18 mouse cellular contexts compared by ENCODE assay signal in genomic region chr1:57940691-57941090, GRCm38 (mm10). TPM values are rescaled to one million over a fixed set of nuclear protein-coding genes. Genes with fewer than 3 reads are reported as not detected.
DNase-seq lines count a peak whose midpoint lies in the region; ATAC-seq lines count a peak whose summit lies in the region.
"Had no signal": no experiment of that assay in that cellular context is flagged by ENCODE, and none has a peak within 500 bp of the region (broad histone marks: within the 10 kb centered on the region; RNA-seq: fewer than 3 reads in every experiment).

No protein-coding gene starts in this region.

- H3K9me3 ChIP-seq in midbrain, embryonic 13.5 days = no peaks in the 10 kb centered on the region
- no peaks in the 10 kb centered on the region for H3K9me3 ChIP-seq in midbrain, embryonic 11.5 days (ENCODE audit: control insufficient read depth, low read length)
- H3K9me3 ChIP-seq in hindbrain, embryonic 15.5 days = no peaks in the 10 kb centered on the region
- H3K9me3 ChIP-seq in liver, embryonic 12.5 days (replicated peaks) = no peaks in the 10 kb centered on the region
- H3K9me3 ChIP-seq: heart, embryonic 13.5 days; lung, embryonic 15.5 days had no signal

- H3K36me3 ChIP-seq in midbrain, embryonic 13.5 days = peaks cover 28% of the 10 kb centered on the region
- no peaks in the 10 kb centered on the region for H3K36me3 ChIP-seq in midbrain, embryonic 11.5 days (ENCODE audit: control insufficient read depth, insufficient read depth, low read length)
- peaks cover 9% of the 10 kb centered on the region for H3K36me3 ChIP-seq in hindbrain, embryonic 15.5 days
- no peaks in the 10 kb centered on the region for H3K36me3 ChIP-seq in liver, embryonic 12.5 days

- 0 out of 2 replicates have a peak, but pooled peaks have one; percentile 64 for ATAC-seq in frontal cortex, adult (ENCODE audit: low TSS enrichment)
- no peak for ATAC-seq in midbrain, embryonic 13.5 days
- no peak for ATAC-seq in midbrain, embryonic 11.5 days (ENCODE audit: low FRiP score)
- peak; percentile 46 for ATAC-seq in hindbrain, embryonic 15.5 days (ENCODE audit: low FRiP score, low read depth)
- ATAC-seq in liver, embryonic 12.5 days = no peak
- ATAC-seq: inflammation-experienced regulatory T-cells, adult 6 months had no signal

- 63% methylated on average over 10 of the region's 10 CpGs for WGBS in midbrain, embryonic 13.5 days
- 67% methylated on average over 10 of the region's 10 CpGs for WGBS in midbrain, embryonic 11.5 days
- 42% methylated on average over 10 of the region's 10 CpGs for WGBS in hindbrain, embryonic 15.5 days
- 66% methylated on average over 10 of the region's 10 CpGs for WGBS in liver, embryonic 12.5 days (ENCODE audit: insufficient replicate concordance)

- no peaks in the 10 kb centered on the region for H3K27me3 ChIP-seq in midbrain, embryonic 13.5 days
- no peaks in the 10 kb centered on the region for H3K27me3 ChIP-seq in midbrain, embryonic 11.5 days (ENCODE audit: control insufficient read depth, insufficient read depth, low read length)
- H3K27me3 ChIP-seq in hindbrain, embryonic 15.5 days = no peaks in the 10 kb centered on the region
- no peaks in the 10 kb centered on the region for H3K27me3 ChIP-seq in liver, embryonic 12.5 days (replicated peaks)
- H3K27me3 ChIP-seq: heart, embryonic 13.5 days; lung, embryonic 15.5 days had no signal

- H3K9ac ChIP-seq in midbrain, embryonic 13.5 days (replicated peaks) = 0 out of 2 replicates have a peak overlapping the region, but pooled peaks have one; percentile 6
- no peak overlapping the region for H3K9ac ChIP-seq in midbrain, embryonic 11.5 days (ENCODE audit: low read length)
- H3K9ac ChIP-seq in hindbrain, embryonic 15.5 days = no peak overlapping the region
- no peak overlapping the region for H3K9ac ChIP-seq in liver, embryonic 12.5 days
- H3K9ac ChIP-seq: heart, embryonic 13.5 days; lung, embryonic 15.5 days had no signal

- H3K4me1 ChIP-seq in midbrain, embryonic 13.5 days (replicated peaks) = peaks cover 28% of the 10 kb centered on the region
- H3K4me1 ChIP-seq in midbrain, embryonic 11.5 days (ENCODE audit: control insufficient read depth, insufficient read depth, low read length) = peaks cover 8% of the 10 kb centered on the region
- 0 out of 2 replicates have a peak, but pooled peaks cover 5% of the 10 kb centered on the region for H3K4me1 ChIP-seq in hindbrain, embryonic 15.5 days (replicated peaks)
- H3K4me1 ChIP-seq in liver, embryonic 12.5 days = no peaks in the 10 kb centered on the region
- H3K4me1 ChIP-seq: heart, embryonic 13.5 days; lung, embryonic 15.5 days had no signal

- no peak overlapping the region for H3K4me3 ChIP-seq in midbrain, embryonic 13.5 days (replicated peaks)
- no peak overlapping the region for H3K4me3 ChIP-seq in midbrain, embryonic 11.5 days (ENCODE audit: low read depth, low read length)
- H3K4me3 ChIP-seq in hindbrain, embryonic 15.5 days = no peak overlapping the region
- no peak overlapping the region for H3K4me3 ChIP-seq in liver, embryonic 12.5 days
- H3K4me3 ChIP-seq: heart, embryonic 13.5 days; lung, embryonic 15.5 days had no signal

- H3K4me2 ChIP-seq in midbrain, embryonic 13.5 days (replicated peaks) = no peak overlapping the region
- no peak overlapping the region for H3K4me2 ChIP-seq in midbrain, embryonic 11.5 days
- no peak overlapping the region for H3K4me2 ChIP-seq in hindbrain, embryonic 15.5 days
- H3K4me2 ChIP-seq in liver, embryonic 12.5 days = no peak overlapping the region
- H3K4me2 ChIP-seq: heart, embryonic 13.5 days; lung, embryonic 15.5 days had no signal

- H3K27ac ChIP-seq in midbrain, embryonic 13.5 days = no peak overlapping the region
- H3K27ac ChIP-seq in midbrain, embryonic 11.5 days (ENCODE audit: low read depth, low read length) = no peak overlapping the region
- H3K27ac ChIP-seq in hindbrain, embryonic 15.5 days (replicated peaks) = no peak overlapping the region
- no peak overlapping the region for H3K27ac ChIP-seq in liver, embryonic 12.5 days
- H3K27ac ChIP-seq: heart, embryonic 13.5 days; lung, embryonic 15.5 days; stomach, postnatal 0 days had no signal

- DNase-seq in frontal cortex, postnatal 14 days (ENCODE audit: low spot score in 2 of 2) = no peak
- DNase-seq in midbrain, embryonic 11.5 days (ENCODE audit: low spot score, missing footprints) = no peak
- peak; percentile 62 for DNase-seq in retina, postnatal 1 day
- no peak for DNase-seq in spleen, adult 18-20 months
- DNase-seq: adrenal gland, adult 2 months; cerebellum, adult 9-11 months; gastrocnemius, postnatal 36 days; right cerebral cortex, adult 18-20 months; thymus, postnatal 36 days had no signal

RNA-seq across cellular contexts. Expression of gene Sgo2a, which starts 55.1 kb away (rescaled TPM):
- 8.4 and 8.5 TPM in 2 replicates for polyA plus RNA-seq in midbrain, embryonic 13.5 days (2015; fragmentation: Nextera tagmentation; extraction: Ambion mirVana)
- 30.3 and 30.5 TPM in 2 replicates for polyA plus RNA-seq in midbrain, embryonic 11.5 days (2014; fragmentation: Nextera tagmentation; extraction: Ambion mirVana)
- 3.8 and 5.0 TPM in 2 replicates for polyA plus RNA-seq in hindbrain, embryonic 15.5 days (2015; fragmentation: Nextera tagmentation; extraction: Ambion mirVana)
- 12.4 and 12.9 TPM in 2 replicates for polyA plus RNA-seq in liver, embryonic 12.5 days (2016; fragmentation: Nextera tagmentation; extraction: Ambion mirVana)
- polyA plus RNA-seq: liver, adult 2 months had no signal

Comparison
In these comparisons a context has a peak if more than half of its experiments do, and no peak if none do; other contexts are left out.
1. ATAC-seq: peak in frontal cortex, adult (single experiment) and hindbrain, embryonic 15.5 days (single experiment); none in midbrain, embryonic 13.5 days (single experiment), midbrain, embryonic 11.5 days (single experiment) and liver, embryonic 12.5 days (single experiment).